Mouse (Mus musculus): ENCODE measurements around the gene Vmn1r188. TPM values are rescaled to one million over a fixed set of nuclear protein-coding genes. Genes with fewer than 3 reads are reported as not detected.
A peak's percentile ranks its signal among the peaks of the same experiment; 100 is the strongest.
"Not testable (repeated sequence)": the region's sequence is repeated elsewhere in the genome, so short reads cannot be mapped to it uniquely, and the experiment has no call there.

Vmn1r188 gene
- polyA plus RNA-seq, 1 experiment from 2014 or later = not detected

GRCm38 (mm10) chr13:22105724-22106123 lies 21.5 kb downstream of the Vmn1r188 start, which contains the start of gene Vmn1r189:
Vmn1r189 (minus strand) TSS chr13:22105824.
- not testable (repeated sequence) for H3K4me2 ChIP-seq; H3K27me3 ChIP-seq (replicated peaks; ENCODE audit: control insufficient read depth, insufficient read depth, low read length); H3K9me3 ChIP-seq (ENCODE audit: control insufficient read depth, low read length); H3K27ac ChIP-seq (ENCODE audit: low read depth, low read length); H3K4me1 ChIP-seq (replicated peaks; ENCODE audit: control insufficient read depth, insufficient read depth, low read length); H3K9ac ChIP-seq (ENCODE audit: low read depth, low read length); H3K36me3 ChIP-seq (ENCODE audit: control insufficient read depth, insufficient read depth, low read length); H3K4me3 ChIP-seq (ENCODE audit: low read depth, low read length); DNase-seq (ENCODE audit: low spot score); ATAC-seq (replicated peaks; ENCODE audit: low FRiP score)
- 55% methylated on average over 1 of the region's 2 CpGs for WGBS

GRCm38 (mm10) chr13:22136495-22137293 lies 52.5 kb downstream of the Vmn1r188 start:
- WGBS = 58% methylated on average over 5 of the region's 5 CpGs
- not testable (repeated sequence) for DNase-seq (ENCODE audit: low spot score); H3K4me1 ChIP-seq (replicated peaks; ENCODE audit: control insufficient read depth, insufficient read depth, low read length); H3K27ac ChIP-seq (ENCODE audit: low read depth, low read length); H3K27me3 ChIP-seq (replicated peaks; ENCODE audit: control insufficient read depth, insufficient read depth, low read length); H3K9ac ChIP-seq (ENCODE audit: low read depth, low read length); H3K4me2 ChIP-seq; H3K9me3 ChIP-seq (ENCODE audit: control insufficient read depth, low read length); H3K4me3 ChIP-seq (ENCODE audit: low read depth, low read length); H3K36me3 ChIP-seq (ENCODE audit: control insufficient read depth, insufficient read depth, low read length); ATAC-seq (replicated peaks; ENCODE audit: low FRiP score)

Small RNA genes within 50 kb of the gene (microRNA-seq; reads per million reads assigned to microRNA genes)
- gene Gm26300 (ENCODE audit: borderline number of aligned reads) (not detected), gene Gm44390 (ENCODE audit: borderline number of aligned reads) (5.3 reads per million, percentile 13 among the genes with 10 or more reads in this experiment), gene Gm44486 (ENCODE audit: borderline number of aligned reads) (not detected)

Other genes starting within 250 kb of the Vmn1r188 start
- 5.1 and 5.9 TPM in 2 replicates for gene Zfp184, start 139.3 kb upstream of the Vmn1r188 start, polyA plus RNA-seq (2014; fragmentation: Nextera tagmentation; extraction: Ambion mirVana)
- gene Pom121l2, start 103.2 kb upstream of the Vmn1r188 start, polyA plus RNA-seq (2014; fragmentation: Nextera tagmentation; extraction: Ambion mirVana) = not detected in 2 replicates
- 0.48 and 0.86 TPM in 2 replicates for gene Prss16, start 74.7 kb upstream of the Vmn1r188 start, polyA plus RNA-seq (2014; fragmentation: Nextera tagmentation; extraction: Ambion mirVana)
- gene Hist1h2ah, start 48.9 kb upstream of the Vmn1r188 start, polyA plus RNA-seq (2014; fragmentation: Nextera tagmentation; extraction: Ambion mirVana) = 10.7 and 13.3 TPM in 2 replicates
- 4.1 and 4.6 TPM in 2 replicates for gene Hist1h2bk, start 48.6 kb upstream of the Vmn1r188 start, polyA plus RNA-seq (2014; fragmentation: Nextera tagmentation; extraction: Ambion mirVana)
- 36.9 and 39.3 TPM in 2 replicates for gene Hist1h4i, start 43.1 kb upstream of the Vmn1r188 start, polyA plus RNA-seq (2014; fragmentation: Nextera tagmentation; extraction: Ambion mirVana)
- 26.4 and 36.7 TPM in 2 replicates for gene Hist1h2ag, start 41.5 kb upstream of the Vmn1r188 start, polyA plus RNA-seq (2014; fragmentation: Nextera tagmentation; extraction: Ambion mirVana)
- 11.2 and 13.2 TPM in 2 replicates for gene Hist1h2bj, start 41.2 kb upstream of the Vmn1r188 start, polyA plus RNA-seq (2014; fragmentation: Nextera tagmentation; extraction: Ambion mirVana)
- gene Vmn1r189, start 21.4 kb downstream of the Vmn1r188 start, polyA plus RNA-seq (2014; fragmentation: Nextera tagmentation; extraction: Ambion mirVana) = not detected in 2 replicates
- gene Vmn1r191, start 99.5 kb downstream of the Vmn1r188 start, polyA plus RNA-seq (2014; fragmentation: Nextera tagmentation; extraction: Ambion mirVana) = not detected in 2 replicates
- not detected in 2 replicates for gene Vmn1r192, start 106.7 kb downstream of the Vmn1r188 start, polyA plus RNA-seq (2014; fragmentation: Nextera tagmentation; extraction: Ambion mirVana)
- not detected in 2 replicates for gene Vmn1r193, start 138.7 kb downstream of the Vmn1r188 start, polyA plus RNA-seq (2014; fragmentation: Nextera tagmentation; extraction: Ambion mirVana)
- gene Vmn1r194, start 159.8 kb downstream of the Vmn1r188 start, polyA plus RNA-seq (2014; fragmentation: Nextera tagmentation; extraction: Ambion mirVana) = not detected in 2 replicates
- gene Vmn1r195, start 186.1 kb downstream of the Vmn1r188 start, polyA plus RNA-seq (2014; fragmentation: Nextera tagmentation; extraction: Ambion mirVana) = not detected in 2 replicates
- gene Vmn1r196, start 205.5 kb downstream of the Vmn1r188 start, polyA plus RNA-seq (2014; fragmentation: Nextera tagmentation; extraction: Ambion mirVana) = not detected in 2 replicates
- gene Vmn1r197, start 240.1 kb downstream of the Vmn1r188 start, polyA plus RNA-seq (2014; fragmentation: Nextera tagmentation; extraction: Ambion mirVana) = not detected in 2 replicates